17 mouse cellular contexts compared by ENCODE assay signal in genomic region chr17:24591695-24592094, GRCm38 (mm10). TPM values are rescaled to one million over a fixed set of nuclear protein-coding genes. Genes with fewer than 3 reads are reported as not detected.
"Had no signal": no experiment of that assay in that cellular context is flagged by ENCODE, and none has a peak within 500 bp of the region (broad histone marks: within the 10 kb centered on the region; RNA-seq: fewer than 3 reads in every experiment).

No protein-coding gene starts in this region.

- H3K27ac ChIP-seq: neural tube, embryonic 13.5 days; neural tube, embryonic 15.5 days; stomach, embryonic 15.5 days; stomach, postnatal 0 days had no signal

- H3K9ac ChIP-seq: neural tube, embryonic 13.5 days; neural tube, embryonic 15.5 days; stomach, embryonic 15.5 days had no signal

- H3K9me3 ChIP-seq: neural tube, embryonic 13.5 days; neural tube, embryonic 15.5 days; stomach, embryonic 15.5 days had no signal

- DNase-seq: retina, postnatal 1 day; right cerebral cortex, adult 18-20 months; right cerebral cortex, postnatal 14 days; right cerebral cortex, postnatal 25 days; right cerebral cortex, postnatal 4 days; spleen, adult 18-20 months; thymus, adult 18-20 months; thymus, adult 2 months; thymus, postnatal 14 days; thymus, postnatal 25 days; thymus, postnatal 36 days; thymus, postnatal 4 days had no signal

- H3K4me2 ChIP-seq: neural tube, embryonic 13.5 days; neural tube, embryonic 15.5 days; stomach, embryonic 15.5 days had no signal

- H3K4me3 ChIP-seq: neural tube, embryonic 13.5 days; neural tube, embryonic 15.5 days; stomach, embryonic 15.5 days had no signal

- H3K4me1 ChIP-seq: neural tube, embryonic 13.5 days; neural tube, embryonic 15.5 days; stomach, embryonic 15.5 days had no signal

- H3K27me3 ChIP-seq: neural tube, embryonic 13.5 days; neural tube, embryonic 15.5 days; stomach, embryonic 15.5 days had no signal

RNA-seq across cellular contexts. Expression of gene Rab26, which starts 57.7 kb away (rescaled TPM):
- total RNA-seq: neutrophil, adult 5-6 weeks had no signal
